Mouse (Mus musculus) heart, postnatal 0 days (tissue): ENCODE measurements around the gene Lrg1.

ENCODE experiments used
- CTCF ChIP-seq: IDR thresholded peaks from 2 replicates; pipeline ENCODE4 v1.5.1; 2016; ENCODE audit warnings: antibody characterized with exemption, control low read depth, low read depth
- EP300 ChIP-seq: IDR thresholded peaks from 2 replicates; pipeline ENCODE4 v1.6.1; 2016; ENCODE audit warnings: antibody characterized with exemption, low read depth

GRCm38 (mm10) chr17:56146131-56146530 lies 24.3 kb upstream of the Lrg1 start:
- TF ChIP-seq CTCF: no peak
- TF ChIP-seq EP300: no peak
